Mouse (Mus musculus) bone marrow macrophage, adult 2 months (primary cell): ENCODE data around the gene G3bp1. TPM values are rescaled to one million over a fixed set of nuclear protein-coding genes. Genes with fewer than 3 reads are reported as not detected.

Source experiments
- H3K27ac ChIP-seq: 2 replicates; pipeline ENCODE4 v1.5.1; 2012; ENCODE audit warnings: low read depth, low read length; ENCODE audit not compliant: insufficient read depth
- H3K4me1 ChIP-seq: 2 replicates; pipeline ENCODE4 v1.6.1; 2012; ENCODE audit warnings: low read length; ENCODE audit not compliant: control insufficient read depth, insufficient read depth
- H3K4me3 ChIP-seq: 2 replicates; pipeline ENCODE4 v1.5.1; 2012; ENCODE audit warnings: mild to moderate bottlenecking, low read length, moderate library complexity; ENCODE audit not compliant: insufficient read depth
- CTCF ChIP-seq: IDR thresholded peaks from 2 replicates; pipeline ENCODE4 v1.5.1; 2012; ENCODE audit warnings: low read depth, mild to moderate bottlenecking, low read length, moderate library complexity
- POLR2A ChIP-seq: IDR thresholded peaks from 2 replicates; pipeline ENCODE4 v1.6.1; 2012; ENCODE audit warnings: mild to moderate bottlenecking, low read depth, low read length, borderline replicate concordance
- polyA plus RNA-seq: library from polyadenylated mRNA; stranded (reverse); fragments of >200 nt; gene quantifications from 2 replicates; pipeline ENCODE4 v1.2.4, GENCODE M21; 2012; ENCODE audit not compliant: missing spikeins, insufficient read depth, insufficient read length

Gene G3bp1
- 29.4 and 32.0 TPM in 2 replicates for polyA plus RNA-seq

GRCm38 (mm10) chr11:55469048-55469843, at the start of gene G3bp1:
Gene G3bp1, plus strand, starts transcription at chr11:55469685.
- Histone ChIP-seq H3K4me1 (peaks cover 21% of the 10 kb centered on the region), H3K27ac (peak within 1 kb of the TSS; percentile 97), H3K4me3 (peak within 1 kb of the TSS; percentile 97)
- no peak; the same call in 1 of the 2 replicates for TF ChIP-seq POLR2A
- TF ChIP-seq CTCF = no peak

GRCm38 (mm10) chr11:55422978-55423377, 46.5 kb upstream of the G3bp1 start, which contains the start of gene Sparc:
Gene Sparc, minus strand, starts transcription at chr11:55423183.
- no peak within 1 kb of the TSS for H3K4me3 ChIP-seq
- no peak within 1 kb of the TSS for H3K27ac ChIP-seq
- TF ChIP-seq CTCF (no peak), POLR2A (no peak)
- no peaks in the 10 kb centered on the region for H3K4me1 ChIP-seq

- H3K4me1 ChIP-seq = no peaks in the 10 kb centered on the region
- H3K27ac ChIP-seq = no peak overlapping the region
- H3K4me3 ChIP-seq = no peak overlapping the region
- TF ChIP-seq POLR2A = no peak
- no peak for TF ChIP-seq CTCF
These were observed 45.7 kb upstream of the G3bp1 start for GRCm38 (mm10) chr11:55423756-55424155.

GRCm38 (mm10) chr11:55424746-55425360, 44.6 kb upstream of the G3bp1 start:
- no peak for TF ChIP-seq POLR2A
- no peak for TF ChIP-seq CTCF
- Histone ChIP-seq H3K4me1 (no peaks in the 10 kb centered on the region), H3K27ac (no peak overlapping the region)

GRCm38 (mm10) chr11:55428186-55429012, 41.1 kb upstream of the G3bp1 start:
- H3K4me1 ChIP-seq = peaks cover 9% of the 10 kb centered on the region
- no peak overlapping the region for H3K4me3 ChIP-seq
- TF ChIP-seq POLR2A (no peak), CTCF (no peak)
- H3K27ac ChIP-seq = no peak overlapping the region

More at GRCm38 (mm10) chr11:55424746-55425360, 44.6 kb upstream of the G3bp1 start:
- H3K4me3 ChIP-seq = no peak overlapping the region

- TF ChIP-seq POLR2A (no peak), CTCF (no peak)
- no peak overlapping the region for H3K4me3 ChIP-seq
- H3K4me1 ChIP-seq = peaks cover 10% of the 10 kb centered on the region
- H3K27ac ChIP-seq = no peak overlapping the region
These were observed 39.5 kb upstream of the G3bp1 start for GRCm38 (mm10) chr11:55429973-55430372.

GRCm38 (mm10) chr11:55432981-55433380, 36.5 kb upstream of the G3bp1 start:
- Histone ChIP-seq H3K27ac (peak overlapping the region; percentile 85), H3K4me3 (no peak overlapping the region), H3K4me1 (peaks cover 10% of the 10 kb centered on the region)
- TF ChIP-seq CTCF (no peak), POLR2A (no peak)

GRCm38 (mm10) chr11:55436089-55436488, 33.4 kb upstream of the G3bp1 start:
- H3K4me1 ChIP-seq = peaks cover 10% of the 10 kb centered on the region
- TF ChIP-seq CTCF (no peak), POLR2A (no peak)
- H3K4me3 ChIP-seq = no peak overlapping the region
- H3K27ac ChIP-seq = no peak overlapping the region

GRCm38 (mm10) chr11:55438031-55438430, 31.5 kb upstream of the G3bp1 start:
- Histone ChIP-seq H3K4me1 (peaks cover 5% of the 10 kb centered on the region), H3K4me3 (no peak overlapping the region), H3K27ac (no peak overlapping the region)
- TF ChIP-seq CTCF = no peak
- no peak for TF ChIP-seq POLR2A

GRCm38 (mm10) chr11:55439718-55440117, 29.8 kb upstream of the G3bp1 start:
- no peak for TF ChIP-seq POLR2A
- TF ChIP-seq CTCF = no peak
- H3K4me3 ChIP-seq = no peak overlapping the region
- H3K27ac ChIP-seq = no peak overlapping the region
- no peaks in the 10 kb centered on the region for H3K4me1 ChIP-seq
